Mouse (Mus musculus) ES-E14 (cell line): ENCODE measurements at regions not wholly inside any gene's neighbourhood (a gene's known extent, or its start where the extent isn't known, plus 50 kb on each side); places are given as distances from the start of the nearest gene placed in this dataset.
"Not testable (repeated sequence)": the region's sequence is repeated elsewhere in the genome, so short reads cannot be mapped to it uniquely, and the experiment has no call there.

Source experiments
- CHD2 ChIP-seq: IDR thresholded peaks from 2 replicates; pipeline ENCODE4 v1.6.1; 2014; ENCODE audit warnings: mild to moderate bottlenecking, low read depth, low read length, inconsistent platforms
- HCFC1 ChIP-seq: IDR thresholded peaks from 2 replicates; pipeline ENCODE4 v1.6.1; 2012; ENCODE audit warnings: low read length, inconsistent platforms, borderline replicate concordance; ENCODE audit not compliant: insufficient read depth
- MAFK ChIP-seq: IDR thresholded peaks from 2 replicates; pipeline ENCODE4 v1.6.1; 2014; ENCODE audit warnings: mild to moderate bottlenecking, low read depth, low read length, inconsistent platforms; ENCODE audit not compliant: insufficient read depth
- ZC3H11A ChIP-seq: IDR thresholded peaks from 2 replicates; pipeline ENCODE4 v1.6.1; 2012; ENCODE audit warnings: low read depth, mild to moderate bottlenecking, inconsistent platforms, low read length, borderline replicate concordance
- ZNF384 ChIP-seq: IDR thresholded peaks from 2 replicates; pipeline ENCODE4 v1.6.1; 2012; ENCODE audit warnings: low read depth, low read length, inconsistent platforms

GRCm38 (mm10) chr4:3342696-3343095 lies 157.5 kb upstream of the Vmn1r3 start:
- TF ChIP-seq MAFK, CHD2, ZC3H11A, HCFC1, ZNF384: not testable (repeated sequence)
